Comparison of ENCODE assay signal across 8 mouse cellular contexts in the genomic region with DNA sequence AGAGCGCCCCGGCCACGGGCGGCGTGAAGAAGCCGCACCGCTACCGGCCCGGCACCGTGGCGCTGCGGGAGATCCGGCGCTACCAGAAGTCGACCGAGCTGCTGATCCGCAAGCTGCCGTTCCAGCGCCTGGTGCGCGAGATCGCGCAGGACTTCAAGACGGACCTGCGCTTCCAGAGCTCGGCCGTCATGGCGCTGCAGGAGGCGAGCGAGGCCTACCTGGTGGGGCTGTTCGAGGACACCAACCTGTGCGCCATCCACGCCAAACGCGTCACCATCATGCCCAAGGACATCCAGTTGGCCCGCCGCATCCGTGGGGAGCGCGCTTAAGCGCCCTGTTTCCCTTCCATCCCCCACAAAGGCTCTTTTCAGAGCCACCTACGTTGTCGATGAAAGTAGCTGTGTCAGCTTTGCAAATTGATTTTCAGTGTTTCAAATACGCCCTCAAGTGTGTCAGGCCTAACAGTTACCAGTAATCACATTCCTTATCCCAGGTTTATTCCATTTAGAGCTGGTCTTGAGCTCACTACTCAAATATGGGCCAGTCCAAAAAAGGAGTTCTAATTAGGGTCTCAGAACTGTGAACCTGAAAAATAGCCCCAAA. TPM values are rescaled to one million over a fixed set of nuclear protein-coding genes. Genes with fewer than 3 reads are reported as not detected.
DNase-seq lines count a peak whose midpoint lies in the region; ATAC-seq and TF ChIP-seq lines count a peak whose summit lies in the region.
"Not testable (repeated sequence)": the region's sequence is repeated elsewhere in the genome, so short reads cannot be mapped to it uniquely, and the experiment has no call there.

No protein-coding gene starts in this region.

- ATAC-seq in heart, embryonic 15.5 days (replicated peaks; ENCODE audit: insufficient number of reproducible peaks, insufficient read depth, low FRiP score, low read depth), result peak; percentile 32; the same call in 1 of the 2 replicates
- ATAC-seq in liver, embryonic 12.5 days, result peak; percentile 31
- ATAC-seq in midbrain, embryonic 12.5 days (ENCODE audit: low FRiP score, low read depth), result peak; percentile 51

- H3K36me3 ChIP-seq in C2C12 (ENCODE audit: control insufficient read depth, insufficient read depth); heart, embryonic 15.5 days; kidney, adult 2 months (ENCODE audit: control insufficient read depth, insufficient read depth, low read length); liver, embryonic 12.5 days; midbrain, embryonic 12.5 days; spleen, adult 2 months (ENCODE audit: control insufficient read depth, insufficient read depth, low read length): not testable (repeated sequence)
- H3K36me3 ChIP-seq in erythroblast, embryonic 14.5 days (ENCODE audit: control insufficient read depth), result peaks cover 18% of the 10 kb centered on the region

- H3K4me1 ChIP-seq in erythroblast, embryonic 14.5 days (ENCODE audit: control insufficient read depth), result peaks cover 56% of the 10 kb centered on the region
- H3K4me1 ChIP-seq in heart, embryonic 15.5 days (replicated peaks), result peaks cover 21% of the 10 kb centered on the region
- H3K4me1 ChIP-seq in kidney, adult 2 months (ENCODE audit: control insufficient read depth, insufficient read depth, low read length); spleen, adult 2 months (ENCODE audit: control insufficient read depth, insufficient read depth, insufficient read length): not testable (repeated sequence)
- H3K4me1 ChIP-seq in liver, embryonic 12.5 days, result peaks cover 50% of the 10 kb centered on the region
- peaks cover 19% of the 10 kb centered on the region for H3K4me1 ChIP-seq in midbrain, embryonic 12.5 days

- not testable (repeated sequence) for H3K9me3 ChIP-seq in erythroblast, embryonic 14.5 days (ENCODE audit: control insufficient read depth, low read length); heart, embryonic 15.5 days (replicated peaks); liver, embryonic 12.5 days (replicated peaks); midbrain, embryonic 12.5 days

- WGBS in heart, embryonic 15.5 days, result 1% methylated on average over 15 of the region's 44 CpGs
- 1% methylated on average over 15 of the region's 44 CpGs for WGBS in kidney, adult 2 months
- WGBS in liver, embryonic 12.5 days (ENCODE audit: insufficient replicate concordance), result 2% methylated on average over 16 of the region's 44 CpGs
- under 1% methylated on average over 15 of the region's 44 CpGs for WGBS in midbrain, embryonic 12.5 days
- under 1% methylated on average over 16 of the region's 44 CpGs for WGBS in spleen, adult 2 months

- peak overlapping the region; percentile 33 for H3K4me3 ChIP-seq in C2C12 (ENCODE audit: insufficient read depth, poor library complexity, severe bottlenecking)
- peak overlapping the region; percentile 70 for H3K4me3 ChIP-seq in erythroblast, embryonic 14.5 days (replicated peaks)
- peak overlapping the region; percentile 54 for H3K4me3 ChIP-seq in heart, embryonic 15.5 days
- peak overlapping the region; percentile 62 for H3K4me3 ChIP-seq in kidney, adult 2 months (ENCODE audit: insufficient read depth, low read depth, low read length)
- peak overlapping the region; percentile 62 for H3K4me3 ChIP-seq in liver, embryonic 12.5 days
- peak overlapping the region; percentile 55 for H3K4me3 ChIP-seq in midbrain, embryonic 12.5 days
- H3K4me3 ChIP-seq in spleen, adult 2 months (ENCODE audit: extremely low read depth, insufficient read depth, insufficient read length), result peak overlapping the region; percentile 58

- H3K79me2 ChIP-seq in C2C12 (ENCODE audit: control insufficient read depth, insufficient read depth), result not testable (repeated sequence)

- peak overlapping the region; percentile 82 for H3K4me2 ChIP-seq in heart, embryonic 15.5 days
- peak overlapping the region; percentile 74 for H3K4me2 ChIP-seq in liver, embryonic 12.5 days
- H3K4me2 ChIP-seq in midbrain, embryonic 12.5 days (replicated peaks), result peak overlapping the region; percentile 80

- H3K27me3 ChIP-seq in C2C12 (ENCODE audit: control insufficient read depth, insufficient read depth, insufficient read length); erythroblast, embryonic 14.5 days (ENCODE audit: control insufficient read depth); heart, embryonic 15.5 days; kidney, adult 2 months (replicated peaks; ENCODE audit: control insufficient read depth, insufficient read depth, low read length); liver, embryonic 12.5 days (replicated peaks); midbrain, embryonic 12.5 days; spleen, adult 2 months (ENCODE audit: control insufficient read depth, insufficient read depth, low read length): not testable (repeated sequence)

- TF ChIP-seq CTCF in C2C12 (IDR thresholded peaks at IDR 0.05; ENCODE audit: control insufficient read depth, insufficient read depth, insufficient read length); kidney, adult 2 months (conservative IDR thresholded peaks at IDR 0.05; ENCODE audit: insufficient read depth, insufficient read length, low read depth, low read length); spleen, adult 2 months (IDR thresholded peaks at IDR 0.05; ENCODE audit: extremely low read depth, insufficient read depth, insufficient read length, insufficient replicate concordance): not testable (repeated sequence)

- not testable (repeated sequence) for H3K79me3 ChIP-seq in C2C12 (ENCODE audit: low read depth)

- TF ChIP-seq POLR2A in kidney, adult 2 months (IDR thresholded peaks at IDR 0.05; ENCODE audit: low read depth, low read length); spleen, adult 2 months (IDR thresholded peaks at IDR 0.05; ENCODE audit: low read depth, low read length): not testable (repeated sequence)

- peak overlapping the region; percentile 82 for H3ac ChIP-seq in C2C12 (ENCODE audit: control insufficient read depth, insufficient read length, low read depth)

- H3K27ac ChIP-seq in heart, embryonic 15.5 days, result peak overlapping the region; percentile 96
- H3K27ac ChIP-seq in kidney, adult 2 months (ENCODE audit: insufficient read depth, low read depth, low read length), result peak overlapping the region; percentile 91
- peak overlapping the region; percentile 99 for H3K27ac ChIP-seq in liver, embryonic 12.5 days
- H3K27ac ChIP-seq in midbrain, embryonic 12.5 days (replicated peaks), result peak overlapping the region; percentile 96
- H3K27ac ChIP-seq in spleen, adult 2 months (ENCODE audit: insufficient read depth, low read length), result peak overlapping the region; percentile 97

- peak overlapping the region; percentile 60 for H3K9ac ChIP-seq in heart, embryonic 15.5 days
- H3K9ac ChIP-seq in liver, embryonic 12.5 days, result peak overlapping the region; percentile 84
- H3K9ac ChIP-seq in midbrain, embryonic 12.5 days (replicated peaks), result peak overlapping the region; percentile 70

- DNase-seq in brain, adult 2 months (ENCODE audit: low read depth, low spot score), result peak; percentile 60
- DNase-seq in kidney, adult 2 months; spleen, adult 2 months (ENCODE audit: low read depth in 1 of 2, low spot score in 2 of 2): not testable (repeated sequence)

RNA-seq across cellular contexts. Expression of a gene that starts 0.4 kb away (rescaled TPM):
- 11.3 TPM for polyA plus RNA-seq in C2C12 (2012; fragmentation: generic; extraction: Trizol)
- polyA plus RNA-seq in erythroblast, embryonic 14.5 days (2012), result 24.1 and 60.1 TPM in 2 replicates
- 26.2 and 31.1 TPM in 2 replicates for polyA plus RNA-seq in heart, embryonic 15.5 days (2015; fragmentation: Nextera tagmentation; extraction: Ambion mirVana)
- 10.1 and 14.1 TPM in 2 replicates for polyA plus RNA-seq in kidney, adult 2 months (2012; rRNA removed)
- polyA plus RNA-seq in liver, embryonic 12.5 days (2016; fragmentation: Nextera tagmentation; extraction: Ambion mirVana), result 99.1 and 113 TPM in 2 replicates
- polyA plus RNA-seq in midbrain, embryonic 12.5 days (2016; fragmentation: Nextera tagmentation; extraction: Ambion mirVana), result 76.0 and 96.2 TPM in 2 replicates
- polyA plus RNA-seq in spleen, adult 2 months (2012; rRNA removed), result 102 and 177 TPM in 2 replicates

RNA-seq across cellular contexts. Expression of a gene that starts 0.7 kb away (rescaled TPM):
- 3.3 TPM for polyA plus RNA-seq in C2C12 (2012; fragmentation: generic; extraction: Trizol)
- polyA plus RNA-seq in erythroblast, embryonic 14.5 days (2012), result 0.89 and 1.4 TPM in 2 replicates
- 3.6 and 4.8 TPM in 2 replicates for polyA plus RNA-seq in heart, embryonic 15.5 days (2015; fragmentation: Nextera tagmentation; extraction: Ambion mirVana)
- polyA plus RNA-seq in kidney, adult 2 months (2012; rRNA removed), result 0.97 and 1.1 TPM in 2 replicates
- 23.6 and 31.6 TPM in 2 replicates for polyA plus RNA-seq in liver, embryonic 12.5 days (2016; fragmentation: Nextera tagmentation; extraction: Ambion mirVana)
- polyA plus RNA-seq in midbrain, embryonic 12.5 days (2016; fragmentation: Nextera tagmentation; extraction: Ambion mirVana), result 18.3 and 20.1 TPM in 2 replicates
- 14.7 and 15.9 TPM in 2 replicates for polyA plus RNA-seq in spleen, adult 2 months (2012; rRNA removed)

RNA-seq across cellular contexts. Expression of a gene that starts 5.8 kb away (rescaled TPM):
- 0.89 TPM for polyA plus RNA-seq in C2C12 (2012; fragmentation: generic; extraction: Trizol)
- 3.1 and 7.2 TPM in 2 replicates for polyA plus RNA-seq in erythroblast, embryonic 14.5 days (2012)
- 2.9 and 3.9 TPM in 2 replicates for polyA plus RNA-seq in heart, embryonic 15.5 days (2015; fragmentation: Nextera tagmentation; extraction: Ambion mirVana)
- 1.5 and 2.7 TPM in 2 replicates for polyA plus RNA-seq in kidney, adult 2 months (2012; rRNA removed)
- 27.0 and 29.3 TPM in 2 replicates for polyA plus RNA-seq in liver, embryonic 12.5 days (2016; fragmentation: Nextera tagmentation; extraction: Ambion mirVana)
- polyA plus RNA-seq in midbrain, embryonic 12.5 days (2016; fragmentation: Nextera tagmentation; extraction: Ambion mirVana), result 13.3 and 18.2 TPM in 2 replicates
- polyA plus RNA-seq in spleen, adult 2 months (2012; rRNA removed), result 9.3 and 15.4 TPM in 2 replicates

RNA-seq across cellular contexts. Expression of a gene that starts 22.4 kb away (rescaled TPM):
- 0.32 TPM for polyA plus RNA-seq in C2C12 (2012; fragmentation: generic; extraction: Trizol)
- not detected in 2 replicates for polyA plus RNA-seq in erythroblast, embryonic 14.5 days (2012)
- polyA plus RNA-seq in heart, embryonic 15.5 days (2015; fragmentation: Nextera tagmentation; extraction: Ambion mirVana), result 0.72 and 1.0 TPM in 2 replicates
- not detected in 2 replicates for polyA plus RNA-seq in kidney, adult 2 months (2012; rRNA removed)
- 2.7 and 3.0 TPM in 2 replicates for polyA plus RNA-seq in liver, embryonic 12.5 days (2016; fragmentation: Nextera tagmentation; extraction: Ambion mirVana)
- polyA plus RNA-seq in midbrain, embryonic 12.5 days (2016; fragmentation: Nextera tagmentation; extraction: Ambion mirVana), result 1.4 TPM in 1 of 2 replicates, not detected in the other
- not detected in 2 replicates for polyA plus RNA-seq in spleen, adult 2 months (2012; rRNA removed)

RNA-seq across cellular contexts. Expression of a gene that starts 23.6 kb away (rescaled TPM):
- polyA plus RNA-seq in C2C12 (2012; fragmentation: generic; extraction: Trizol), result not detected
- polyA plus RNA-seq in erythroblast, embryonic 14.5 days (2012), result 7.4 and 13.0 TPM in 2 replicates
- polyA plus RNA-seq in heart, embryonic 15.5 days (2015; fragmentation: Nextera tagmentation; extraction: Ambion mirVana), result 13.6 and 15.1 TPM in 2 replicates
- polyA plus RNA-seq in kidney, adult 2 months (2012; rRNA removed), result 285 and 388 TPM in 2 replicates
- 23.9 and 29.2 TPM in 2 replicates for polyA plus RNA-seq in liver, embryonic 12.5 days (2016; fragmentation: Nextera tagmentation; extraction: Ambion mirVana)
- 27.1 and 35.0 TPM in 2 replicates for polyA plus RNA-seq in midbrain, embryonic 12.5 days (2016; fragmentation: Nextera tagmentation; extraction: Ambion mirVana)
- 95.6 and 174 TPM in 2 replicates for polyA plus RNA-seq in spleen, adult 2 months (2012; rRNA removed)
